Mouse (Mus musculus) CH12.LX (cell line): ENCODE results near the gene Nrxn3. TPM values are rescaled to one million over a fixed set of nuclear protein-coding genes. Genes with fewer than 3 reads are reported as not detected.

Experiments used
- DNase-seq: peaks from one replicate; pipeline ENCODE4 v3.0.0-alpha.2; 2013; ENCODE audit errors: extremely low read depth
- H3K27ac ChIP-seq: 2 replicates; pipeline ENCODE4 v1.5.1; 2012; ENCODE audit warnings: low read depth, mild to moderate bottlenecking, control low read depth, moderate library complexity; ENCODE audit not compliant: insufficient read depth
- H3K27me3 ChIP-seq: replicated peaks from 2 replicates; pipeline ENCODE3; 2012; ENCODE audit warnings: inconsistent platforms
- H3K36me3 ChIP-seq, 2 experiments: replicated peaks in 1 of 2; 2 replicates each; pipeline versions ENCODE3 to v1.6.1; 2012; ENCODE audit warnings: inconsistent platforms in 1 of 2, low read length in 1 of 2, mild to moderate bottlenecking in 1 of 2, mixed read lengths in 1 of 2, moderate library complexity in 1 of 2; ENCODE audit not compliant: control insufficient read depth in 1 of 2, insufficient read depth in 1 of 2
- H3K4me1 ChIP-seq, 2 experiments: 2 replicates each; pipeline ENCODE4 v1.6.1; 2012; ENCODE audit warnings: inconsistent platforms in 1 of 2, moderate library complexity in 1 of 2; ENCODE audit not compliant: insufficient read depth in 2 of 2, control insufficient read depth in 1 of 2
- H3K4me2 ChIP-seq: 2 replicates; pipeline ENCODE4 v1.6.1; 2012; ENCODE audit warnings: low read depth, mild to moderate bottlenecking, control low read depth; ENCODE audit not compliant: poor library complexity, insufficient read depth, severe bottlenecking
- H3K4me3 ChIP-seq, 3 experiments: fragments of 150-350 bp in 1 of 3; sonication (generic) in 1 of 3; replicated peaks in 1 of 3; 2 replicates each; pipeline versions ENCODE3 to v1.5.1; 2011 to 2012; ENCODE audit warnings: low read depth in 2 of 3, low read length in 2 of 3, mild to moderate bottlenecking in 2 of 3, moderate library complexity in 2 of 3, control low read depth in 1 of 3, improper control_type of control experiment in 1 of 3, inconsistent platforms in 1 of 3, mixed read lengths in 1 of 3; ENCODE audit not compliant: poor library complexity in 1 of 3
- H3K79me2 ChIP-seq: replicated peaks from 2 replicates; pipeline ENCODE4 v1.6.1; 2012; ENCODE audit warnings: mild to moderate bottlenecking, moderate library complexity; ENCODE audit not compliant: control insufficient read depth, poor library complexity, insufficient read depth, severe bottlenecking; ENCODE audit errors: extremely low read depth
- H3K9ac ChIP-seq: 2 replicates; pipeline ENCODE4 v1.6.1; 2012; ENCODE audit warnings: low read depth, mild to moderate bottlenecking, control low read depth, moderate library complexity; ENCODE audit not compliant: insufficient read depth
- H3K9me3 ChIP-seq: replicated peaks from 2 replicates; pipeline ENCODE3; 2012; ENCODE audit warnings: low read length, inconsistent platforms, mixed read lengths
- BHLHE40 ChIP-seq: IDR thresholded peaks from 2 replicates; pipeline ENCODE4 v1.6.1; 2011; ENCODE audit warnings: mild to moderate bottlenecking, low read depth, low read length, improper control_type of control experiment
- CTCF ChIP-seq, 2 experiments: IDR thresholded peaks in 1 of 2; conservative IDR thresholded peaks in 1 of 2; 2 replicates each; pipeline ENCODE4 v1.5.1; 2011 to 2012; ENCODE audit warnings: low read depth in 2 of 2, low read length in 2 of 2, improper control_type of control experiment in 1 of 2, inconsistent platforms in 1 of 2, mild to moderate bottlenecking in 1 of 2, moderate library complexity in 1 of 2
- ELF1 ChIP-seq: IDR thresholded peaks from 2 replicates; pipeline ENCODE4 v1.6.1; 2014; ENCODE audit warnings: low read depth, mild to moderate bottlenecking, inconsistent platforms, low read length, improper control_type of control experiment
- HCFC1 ChIP-seq: IDR thresholded peaks from 2 replicates; pipeline ENCODE4 v1.6.1; 2012; ENCODE audit warnings: low read depth, mild to moderate bottlenecking, inconsistent platforms, low read length, improper control_type of control experiment
- KAT2A ChIP-seq: IDR thresholded peaks from 2 replicates; pipeline ENCODE4 v1.6.1; 2012; ENCODE audit warnings: low read length, improper control_type of control experiment, inconsistent platforms; ENCODE audit not compliant: insufficient replicate concordance
- MAZ ChIP-seq: IDR thresholded peaks from 2 replicates; pipeline ENCODE4 v1.6.1; 2012; ENCODE audit warnings: low read depth, mild to moderate bottlenecking, inconsistent platforms, low read length, improper control_type of control experiment, moderate library complexity
- MEF2A ChIP-seq: IDR thresholded peaks from 2 replicates; pipeline ENCODE4 v1.6.1; 2014; ENCODE audit warnings: low read depth, mild to moderate bottlenecking, inconsistent platforms, low read length, improper control_type of control experiment, borderline replicate concordance
- MYC ChIP-seq: IDR thresholded peaks from 2 replicates; pipeline ENCODE4 v1.6.1; 2011; ENCODE audit warnings: low read depth, mild to moderate bottlenecking, improper control_type of control experiment, low read length
- PAX5 ChIP-seq: IDR thresholded peaks from 2 replicates; pipeline ENCODE4 v1.6.1; 2012; ENCODE audit warnings: low read length, inconsistent platforms, mixed read lengths
- POLR2A ChIP-seq: IDR thresholded peaks from 2 replicates; pipeline ENCODE4 v1.6.1; 2011; ENCODE audit warnings: low read depth, mild to moderate bottlenecking, improper control_type of control experiment, low read length
- POLR2AphosphoS2 ChIP-seq: IDR thresholded peaks from 2 replicates; pipeline ENCODE4 v1.6.1; 2011; ENCODE audit warnings: low read depth, low read length, improper control_type of control experiment
- RAD21 ChIP-seq: IDR thresholded peaks from 2 replicates; pipeline ENCODE4 v1.6.1; 2011; ENCODE audit warnings: low read depth, mild to moderate bottlenecking, low read length, improper control_type of control experiment, moderate library complexity
- SMC3 ChIP-seq: IDR thresholded peaks from 2 replicates; pipeline ENCODE4 v1.6.1; 2011; ENCODE audit warnings: low read depth, low read length, improper control_type of control experiment
- UBTF ChIP-seq: IDR thresholded peaks from 2 replicates; pipeline ENCODE4 v1.6.1; 2012; ENCODE audit warnings: low read depth, mild to moderate bottlenecking, inconsistent platforms, low read length, improper control_type of control experiment, moderate library complexity
- USF1 ChIP-seq: IDR thresholded peaks from 2 replicates; pipeline ENCODE4 v1.6.1; 2014; ENCODE audit warnings: low read depth, mild to moderate bottlenecking, inconsistent platforms, low read length, improper control_type of control experiment
- ZMIZ1 ChIP-seq: IDR thresholded peaks from 2 replicates; pipeline ENCODE4 v1.6.1; 2012; ENCODE audit warnings: low read depth, mild to moderate bottlenecking, inconsistent platforms, low read length, improper control_type of control experiment
- ZNF384 ChIP-seq: IDR thresholded peaks from 2 replicates; pipeline ENCODE4 v1.6.1; 2012; ENCODE audit warnings: low read depth, low read length, improper control_type of control experiment, inconsistent platforms
- dilution Hi-C: fragments of 300-500 bp; cut with MboI; formaldehyde crosslinking; loops from 2 replicates; pipeline ENCODE4 v1.14.3; 2020; ENCODE audit warnings: low sequenced_read_pairs; ENCODE audit not compliant: extremely low pct_unique_long_range_greater_than_20kb, extremely low pct_ligation_motif_present
- in situ Hi-C: fragments of 300-500 bp; cut with MboI; formaldehyde crosslinking; loops from 3 replicates; pipeline ENCODE4 v1.14.3; 2019; ENCODE audit warnings: low sequenced_read_pairs, low pct_ligation_motif_present, low pct_unique_long_range_greater_than_20kb, mixed read lengths
- polyA plus RNA-seq: library from polyadenylated mRNA; unstranded; fragments of >175 nt; gene quantifications from 2 replicates; pipeline ENCODE4 v1.2.1, GENCODE M21; 2012; ENCODE audit warnings: low read depth; ENCODE audit not compliant: insufficient read length
- total RNA-seq, 2 experiments: library from RNA; depleted of rRNA; stranded (reverse); fragments of 300-350 nt in 1 of 2; fragments of >200 nt in 1 of 2; gene quantifications; 2 replicates each; pipeline ENCODE4 v1.2.3; 2012 to 2014

The Nrxn3 gene
- total and polyA plus RNA-seq, 3 experiments: 0.04 to 0.17 (median 0.09) TPM

GRCm38 (mm10) chr12:89530679-89531350 is 808.1 kb downstream of the Nrxn3 start:
- H3K9ac ChIP-seq: no peak overlapping the region
- no peak overlapping the region for H3K4me2 ChIP-seq
- no peak overlapping the region for H3K27ac ChIP-seq
- no peak overlapping the region for H3K4me3 ChIP-seq
- H3K36me3 ChIP-seq: no peaks in the 10 kb centered on the region
- H3K9me3 ChIP-seq: no peaks in the 10 kb centered on the region
- H3K79me2 ChIP-seq: no peaks in the 10 kb centered on the region
- no peaks in the 10 kb centered on the region for H3K4me1 ChIP-seq
- H3K27me3 ChIP-seq: no peaks in the 10 kb centered on the region
- dilution Hi-C loops (no loop called here), in situ Hi-C loops (no loop called here)
- TF ChIP-seq POLR2A (no peak), MYC (no peak), SMC3 (no peak), MEF2A (no peak), RAD21 (peak; percentile 9), CTCF (conservative IDR thresholded peaks at IDR 0.05 in 1 of 2, IDR thresholded peaks at IDR 0.05 in 1 of 2; ENCODE audit: low read depth in 2 of 2, low read length in 2 of 2) (peak in 1 of 2 experiments; percentile 57; a peak in 2 of 4 replicates)
- peak; percentile 23 for DNase-seq

- dilution Hi-C loops: no loop called here
- H3K4me1 ChIP-seq: no peaks in the 10 kb centered on the region
- H3K9me3 ChIP-seq: no peaks in the 10 kb centered on the region
- H3K4me3 ChIP-seq: no peak overlapping the region
- DNase-seq: no peak
- H3K36me3 ChIP-seq: no peaks in the 10 kb centered on the region
- no peaks in the 10 kb centered on the region for H3K27me3 ChIP-seq
- H3K27ac ChIP-seq: no peak overlapping the region
- no peak overlapping the region for H3K9ac ChIP-seq
- no peaks in the 10 kb centered on the region for H3K79me2 ChIP-seq
- TF ChIP-seq ZNF384 (no peak), BHLHE40 (no peak), MAZ (no peak), POLR2A (no peak), ZMIZ1 (no peak)
- TF ChIP-seq, all 38 proteins: peak for 0
- H3K4me2 ChIP-seq: no peak overlapping the region
- in situ Hi-C loops: no loop called here
Observed at GRCm38 (mm10) chr12:89551291-89551690, 828.6 kb downstream of the Nrxn3 start.

GRCm38 (mm10) chr12:89553223-89553880 is 830.7 kb downstream of the Nrxn3 start:
- Histone ChIP-seq H3K9me3 (no peaks in the 10 kb centered on the region), H3K27me3 (no peaks in the 10 kb centered on the region), H3K79me2 (no peaks in the 10 kb centered on the region), H3K9ac (no peak overlapping the region), H3K4me2 (no peak overlapping the region), H3K27ac (no peak overlapping the region), H3K36me3 (no peaks in the 10 kb centered on the region), H3K4me3 (no peak overlapping the region), H3K4me1 (no peaks in the 10 kb centered on the region)
- dilution Hi-C loops: no loop called here
- DNase-seq: no peak
- in situ Hi-C loops: no loop called here
- no peak for TF ChIP-seq USF1
- no peak for TF ChIP-seq UBTF
- no peak for TF ChIP-seq POLR2AphosphoS2
- no peak for TF ChIP-seq HCFC1
- TF ChIP-seq PAX5: no peak
- TF ChIP-seq ELF1: no peak
- no peak for TF ChIP-seq KAT2A
